Mouse (Mus musculus): ENCODE data around the gene Scfd2.
A peak's percentile ranks its signal among the peaks of the same experiment; 100 is the strongest.

Scfd2 gene

DNA sequence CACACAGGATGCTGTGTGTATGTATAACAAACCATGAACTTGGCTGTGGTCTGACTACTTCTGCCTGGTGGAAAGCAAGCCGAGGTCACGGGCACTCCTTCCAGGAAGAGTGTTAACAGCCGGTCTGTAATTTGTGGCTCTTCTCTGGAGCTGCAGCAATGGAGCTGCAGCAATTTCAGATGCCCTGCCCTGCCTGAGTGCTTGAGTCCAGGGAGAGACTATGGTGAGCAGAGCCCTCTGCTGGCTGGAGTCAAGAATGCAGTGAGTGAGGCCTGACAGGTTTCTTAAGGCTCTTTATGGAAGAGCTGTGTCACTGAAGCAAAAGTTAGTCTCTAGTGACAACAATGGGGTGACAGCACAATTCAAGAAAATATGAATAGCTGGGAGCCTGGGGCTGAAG lies 253.8 kb downstream of the Scfd2 start:
- DNase-seq (ENCODE audit: low spot score in 2 of 2) = peak; percentile 46 to 79

DNA sequence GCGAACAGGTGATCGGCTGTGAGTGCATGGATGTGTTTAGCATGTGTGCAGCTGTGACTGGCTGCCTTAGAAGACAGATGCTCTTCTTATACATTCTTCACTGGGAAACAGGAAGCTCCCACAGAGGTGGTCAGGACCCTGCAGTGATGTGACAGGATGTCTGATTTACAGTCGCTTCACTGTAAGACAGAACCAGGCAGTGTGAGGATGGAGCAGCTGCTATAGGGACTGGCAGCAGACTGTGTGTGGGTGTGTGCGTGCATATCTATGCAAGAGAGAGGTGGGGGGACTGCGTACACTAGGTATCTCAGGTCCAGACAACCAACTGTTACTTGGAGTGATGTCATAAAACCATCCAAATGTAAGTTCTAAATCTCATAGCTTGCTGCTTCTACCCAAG lies 254.3 kb downstream of the Scfd2 start:
- no peak for DNase-seq (ENCODE audit: low spot score in 2 of 2)

DNA sequence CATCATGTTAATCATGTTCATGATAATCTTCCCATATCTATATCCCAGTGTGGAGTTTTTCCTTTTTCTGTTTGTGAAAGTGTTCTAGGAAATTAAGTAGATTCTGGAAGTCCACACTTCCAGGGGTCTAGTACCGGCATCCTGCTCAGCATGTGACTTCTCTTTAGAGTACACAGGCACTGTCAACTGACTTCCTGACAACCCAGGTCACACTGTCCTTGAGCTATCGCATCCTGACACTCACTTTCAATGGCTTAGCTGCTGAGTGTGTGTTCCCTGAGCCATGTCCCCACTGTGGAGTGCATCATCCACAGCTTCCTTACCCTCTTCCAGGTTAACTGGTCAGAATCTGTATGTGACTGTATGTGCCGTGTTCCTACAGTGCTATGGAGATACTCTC lies 258.2 kb downstream of the Scfd2 start:
- DNase-seq (ENCODE audit: low spot score in 2 of 2) = no peak

DNA sequence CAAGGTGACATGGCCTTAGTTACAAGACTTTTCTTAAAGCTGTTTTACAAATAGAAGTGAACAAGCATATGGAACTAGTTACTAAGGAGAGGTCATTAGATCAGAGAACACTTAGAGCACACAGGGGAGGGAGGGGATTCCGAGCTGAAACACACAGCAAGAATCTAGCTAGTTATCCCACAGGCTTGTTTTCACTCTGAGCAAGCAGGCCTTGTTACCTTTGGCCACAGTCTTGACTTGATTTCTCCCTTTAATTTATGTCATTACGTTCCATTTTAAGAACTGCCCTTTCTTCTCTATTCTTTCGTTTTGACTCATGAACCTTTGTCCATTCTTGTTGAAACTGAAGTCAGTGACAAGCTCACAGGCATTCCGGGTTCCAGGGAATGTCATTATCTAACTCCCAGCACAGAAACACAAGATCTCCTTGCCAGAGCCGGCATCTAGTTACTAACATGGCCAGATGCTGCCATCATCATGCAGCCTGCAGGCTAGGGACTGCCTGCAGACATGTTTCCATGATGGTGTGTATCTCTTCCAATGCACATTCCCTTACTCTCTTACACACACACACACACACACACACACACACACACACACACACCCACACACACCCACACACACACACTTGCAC lies 263.7 kb downstream of the Scfd2 start:
- DNase-seq (ENCODE audit: low spot score in 2 of 2) = no peak

DNA sequence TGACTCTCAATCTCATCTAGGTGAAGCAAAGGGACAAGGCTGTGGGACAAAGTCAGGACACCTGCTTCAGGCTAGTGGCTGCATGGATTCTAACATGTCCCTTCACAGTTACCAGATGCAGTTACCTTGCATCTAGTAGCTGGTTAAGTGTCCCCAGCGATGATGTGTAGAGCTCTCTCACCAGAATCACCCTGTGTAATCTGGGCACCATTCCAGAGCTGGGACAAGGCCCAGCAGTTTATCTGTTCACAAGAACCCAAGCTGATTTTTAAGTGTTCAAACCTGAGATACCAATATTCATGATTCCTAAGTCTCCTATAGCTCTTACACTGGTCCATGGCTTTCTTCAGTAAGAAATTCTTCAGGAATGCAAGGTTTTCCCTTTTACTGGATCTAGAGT lies 264.4 kb downstream of the Scfd2 start:
- DNase-seq (ENCODE audit: low spot score in 2 of 2) = no peak

DNA sequence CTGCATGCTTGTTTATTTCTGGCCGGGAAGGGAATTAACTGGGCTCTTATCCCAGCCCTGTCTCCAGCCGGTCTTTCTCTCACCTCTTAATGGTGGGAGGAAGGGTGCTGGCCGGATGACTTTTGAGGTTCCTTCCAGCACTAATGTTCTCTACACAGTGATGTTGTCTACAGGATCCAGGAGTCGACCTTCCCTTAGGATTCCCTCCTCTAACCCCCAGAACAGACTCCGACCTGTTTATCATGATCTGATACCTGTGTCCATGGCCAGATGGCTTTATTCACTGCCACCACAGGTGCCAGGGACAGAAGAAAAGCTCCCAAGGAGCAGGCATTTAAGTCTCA lies 265.1 kb downstream of the Scfd2 start:
- no peak for DNase-seq (ENCODE audit: low spot score in 2 of 2)

DNA sequence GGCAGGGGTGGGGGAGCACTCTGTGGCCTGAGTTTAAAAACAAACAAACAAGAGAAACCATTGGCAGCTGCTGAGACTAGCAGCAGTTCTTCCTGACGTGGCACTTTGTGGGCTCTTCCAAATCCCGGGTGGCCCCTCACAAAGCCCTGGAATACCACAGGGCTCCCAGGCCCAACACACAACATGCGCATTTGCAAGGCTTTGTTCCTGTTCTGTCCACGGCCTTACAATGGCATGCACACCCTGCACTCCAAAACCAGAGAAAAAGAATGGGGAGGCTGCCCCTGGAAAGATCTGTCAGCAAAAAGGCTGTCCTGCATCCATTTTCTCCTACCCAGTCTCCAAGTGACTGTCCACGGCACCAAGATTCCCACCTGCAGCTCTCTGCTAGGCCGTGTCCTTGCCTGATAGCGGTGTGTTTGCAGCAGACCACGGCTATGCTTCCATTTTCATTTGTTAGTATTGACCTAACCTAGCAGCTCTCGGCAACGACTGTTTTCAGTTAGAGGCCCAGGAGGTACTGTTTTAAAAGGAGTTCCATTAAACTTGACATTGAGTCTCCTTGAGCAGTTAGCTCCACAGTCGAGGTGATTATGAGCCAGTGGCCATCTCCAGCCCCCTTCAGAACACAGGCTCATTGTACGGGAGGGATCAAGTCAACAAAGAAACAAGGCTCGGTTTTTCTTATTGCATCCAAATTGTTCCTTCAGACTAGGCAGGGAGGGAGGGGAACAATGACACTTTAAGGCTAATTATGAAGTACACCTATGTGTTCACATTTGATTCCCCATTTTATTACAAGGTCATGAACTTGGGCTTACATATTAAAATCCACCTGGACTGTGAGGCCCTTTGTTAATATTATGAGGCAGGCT lies 265.7 kb downstream of the Scfd2 start:
- no peak for DNase-seq (ENCODE audit: low spot score in 2 of 2)

DNA sequence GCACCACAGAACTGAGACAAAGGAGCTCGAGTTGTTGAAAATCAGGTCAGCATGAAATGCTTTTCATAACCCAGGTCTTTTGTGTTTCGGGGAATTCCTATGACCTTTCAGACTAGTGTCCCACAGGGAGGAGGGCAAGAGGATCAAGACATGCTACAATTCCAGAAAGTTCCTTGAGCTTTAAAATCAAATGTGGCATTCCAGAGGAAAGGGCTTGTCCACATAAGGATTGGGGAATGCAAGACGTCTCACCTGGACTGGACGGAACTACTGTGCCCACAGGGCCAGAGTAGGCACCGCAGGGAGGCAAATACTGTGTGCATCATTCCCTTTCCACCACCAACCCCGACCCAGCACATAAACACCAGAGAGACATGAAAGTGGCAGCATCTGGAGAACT lies 266.4 kb downstream of the Scfd2 start:
- DNase-seq (ENCODE audit: low spot score in 2 of 2) = no peak

DNA sequence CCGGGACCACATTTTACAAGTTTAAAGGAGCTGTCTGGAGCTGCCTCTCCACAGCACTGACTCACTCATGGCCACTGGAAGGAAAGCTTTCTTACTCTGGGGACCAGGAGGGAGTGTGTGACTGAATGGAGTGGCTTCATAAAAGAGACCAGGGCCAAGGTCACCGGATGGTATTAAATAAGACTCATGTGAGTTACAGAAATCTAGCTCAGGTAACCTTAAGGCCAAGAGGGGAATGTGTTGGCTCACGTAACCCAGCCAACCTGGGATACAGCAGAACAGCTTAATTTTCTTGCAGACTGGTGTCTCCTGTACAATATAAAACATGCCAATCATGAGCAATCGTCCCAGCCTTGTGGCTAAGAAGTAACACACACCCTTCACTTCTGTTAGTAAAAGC lies 267.0 kb downstream of the Scfd2 start:
- DNase-seq (ENCODE audit: low spot score in 2 of 2) = no peak

DNA sequence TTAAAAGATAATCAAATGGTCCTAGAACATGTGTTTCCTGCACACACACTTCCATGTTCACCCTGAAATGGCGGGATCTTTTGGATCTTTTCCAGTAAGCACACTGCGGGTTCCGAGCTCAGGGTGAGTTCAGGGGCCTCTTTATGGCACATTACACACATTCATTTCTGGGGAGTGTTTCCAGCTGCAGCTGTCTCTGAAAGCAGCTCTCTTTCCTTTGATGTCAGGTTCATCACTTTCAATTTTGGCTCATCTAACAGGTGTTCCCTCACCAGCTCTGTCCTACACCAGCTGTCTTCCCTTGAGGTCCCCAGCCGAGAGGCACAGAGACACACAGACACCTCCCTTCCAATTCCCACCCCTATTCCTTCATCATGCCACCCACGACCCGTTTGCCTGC lies 270.5 kb downstream of the Scfd2 start:
- no peak for DNase-seq (ENCODE audit: low spot score in 2 of 2)

DNA sequence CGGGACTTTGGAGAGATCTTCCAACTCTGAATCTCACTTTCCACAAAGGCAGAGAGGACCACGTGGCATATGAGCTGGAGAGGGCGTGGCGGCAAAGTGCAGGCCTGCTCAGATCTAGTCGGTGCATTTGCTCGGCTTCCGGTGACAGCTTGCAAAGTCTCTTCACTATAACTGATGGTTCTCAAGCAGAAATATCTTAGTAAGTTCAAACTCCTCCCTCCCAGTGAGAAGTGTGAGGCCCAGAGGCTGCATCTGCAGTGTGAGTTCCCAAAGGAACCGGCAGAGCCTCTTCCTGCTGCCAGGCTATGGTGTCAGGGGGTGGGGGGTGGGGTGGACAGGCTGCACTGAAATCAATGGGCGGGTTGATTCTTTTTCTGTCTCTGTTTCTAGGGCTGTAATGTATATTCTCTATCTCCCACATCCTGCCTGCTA lies 271.2 kb downstream of the Scfd2 start:
- peak in 1 of 2 experiments; percentile 24 for DNase-seq (ENCODE audit: low spot score in 2 of 2)

DNA sequence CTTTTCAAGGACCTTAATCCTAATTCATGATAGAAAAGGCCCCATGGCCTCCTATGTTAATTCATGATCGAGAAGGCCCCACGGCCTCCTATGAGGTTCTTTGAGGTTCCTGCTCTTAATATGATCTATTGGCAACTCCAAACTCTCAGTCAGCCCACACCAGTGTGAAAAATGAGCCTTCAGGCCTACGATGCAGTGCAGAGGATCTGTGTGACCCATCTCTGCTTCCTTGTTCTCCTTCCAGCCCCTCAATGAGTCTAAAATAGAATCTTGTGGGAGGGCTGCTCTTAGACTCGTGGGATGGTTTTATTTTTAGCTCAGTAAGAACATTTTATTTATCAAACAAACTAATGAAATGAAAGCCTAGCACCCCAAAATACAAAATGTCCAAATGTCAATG lies 274.9 kb downstream of the Scfd2 start:
- DNase-seq (ENCODE audit: low spot score in 2 of 2) = no peak

DNA sequence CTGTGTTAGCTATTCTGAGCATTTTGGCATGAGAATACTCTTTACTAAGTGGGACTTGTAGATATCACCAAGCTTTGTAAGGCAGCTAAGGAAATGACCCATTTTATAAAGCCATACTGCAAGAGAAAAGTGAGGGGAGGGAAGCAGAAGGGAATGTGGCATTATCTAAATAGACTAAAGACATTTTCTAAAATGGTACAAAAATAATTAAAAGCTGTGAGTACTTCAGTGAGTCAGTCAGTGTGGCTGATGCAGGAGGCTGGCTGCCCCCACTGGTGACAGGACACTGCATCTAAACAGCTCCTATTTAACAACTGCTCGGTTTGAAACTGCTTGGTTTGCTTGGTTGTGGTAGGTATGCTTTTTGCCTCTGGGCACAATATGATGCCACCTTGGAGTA lies 276.6 kb downstream of the Scfd2 start:
- no peak for DNase-seq (ENCODE audit: low spot score in 2 of 2)

DNA sequence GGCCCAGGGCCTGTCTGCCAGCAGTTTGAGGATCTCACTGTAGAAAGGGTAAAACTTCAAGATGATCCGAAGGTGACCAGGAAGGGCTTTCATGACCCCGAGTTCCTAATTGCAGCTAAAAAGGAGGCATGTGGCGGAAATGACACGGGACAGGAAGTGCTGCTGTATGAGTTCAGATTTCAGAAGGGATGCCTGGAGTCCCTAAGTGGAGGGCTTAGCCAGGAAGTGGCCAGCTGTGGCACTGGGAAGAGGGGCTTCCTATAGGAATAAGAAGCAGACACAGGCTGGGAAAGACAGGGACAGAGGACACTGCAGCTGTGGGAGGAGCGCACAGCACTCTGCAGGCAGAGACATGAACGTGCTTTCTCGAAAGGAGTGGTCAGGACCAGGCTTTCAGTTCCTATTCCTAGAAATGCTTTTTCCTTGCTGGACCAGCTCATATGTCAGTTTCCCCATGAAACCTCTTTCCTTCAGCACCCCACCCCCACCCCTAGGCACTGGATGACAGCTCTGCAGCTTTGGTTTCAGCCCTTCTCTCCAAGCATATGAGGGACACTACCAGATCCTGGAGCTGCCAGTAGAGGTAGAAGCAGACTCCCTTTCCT lies 277.7 kb downstream of the Scfd2 start:
- DNase-seq (ENCODE audit: low spot score in 2 of 2) = no peak

DNA sequence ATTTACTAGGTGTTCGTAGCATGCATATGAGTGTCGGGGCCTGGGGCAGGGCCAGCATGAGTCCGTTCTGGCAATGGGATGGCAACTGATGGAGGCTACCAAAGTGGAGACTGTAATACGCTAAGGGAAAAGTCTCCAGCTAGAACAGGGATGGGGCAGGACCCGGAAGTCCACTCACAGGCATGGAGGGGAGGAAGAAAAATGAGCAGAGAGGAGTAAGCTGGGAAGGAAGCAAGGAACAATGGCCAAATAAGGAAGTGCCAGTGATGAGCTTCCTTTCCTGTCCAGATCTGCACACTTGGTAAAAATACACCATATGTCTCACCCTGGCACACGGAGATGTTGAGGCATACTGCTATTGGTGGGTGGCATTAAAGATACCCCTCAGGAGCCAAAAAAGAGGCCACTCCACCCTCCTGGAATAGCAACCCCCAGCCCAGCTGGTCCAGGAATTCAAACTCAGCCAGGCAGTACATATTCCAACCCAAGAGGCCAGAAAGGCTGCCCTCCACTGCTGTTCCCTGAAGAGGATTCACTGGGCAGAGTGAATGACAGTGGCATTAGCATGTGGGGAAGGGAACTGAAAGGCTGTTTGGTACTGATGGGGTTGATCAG lies 278.8 kb downstream of the Scfd2 start:
- no peak for DNase-seq (ENCODE audit: low spot score in 2 of 2)

DNA sequence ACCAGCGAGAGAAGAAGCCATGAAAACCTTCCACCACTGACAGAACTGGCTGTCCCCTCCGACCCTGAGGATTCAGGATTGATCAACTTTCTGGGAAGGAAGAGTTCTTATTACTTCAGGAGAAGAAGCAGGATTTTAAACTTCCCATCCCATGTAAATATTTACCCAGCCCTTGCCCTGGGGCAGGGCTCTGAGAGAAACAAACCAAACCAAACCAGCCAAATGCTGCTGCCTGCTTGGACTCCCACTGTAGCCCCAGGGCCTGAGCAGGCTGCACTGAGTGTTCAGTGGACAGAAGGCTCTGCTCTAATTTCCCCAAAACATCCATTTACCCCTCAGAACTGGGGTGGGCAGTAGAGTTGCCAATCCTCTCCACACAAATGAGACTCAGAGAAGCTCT lies 280.6 kb downstream of the Scfd2 start:
- DNase-seq (ENCODE audit: low spot score in 2 of 2) = no peak

DNA sequence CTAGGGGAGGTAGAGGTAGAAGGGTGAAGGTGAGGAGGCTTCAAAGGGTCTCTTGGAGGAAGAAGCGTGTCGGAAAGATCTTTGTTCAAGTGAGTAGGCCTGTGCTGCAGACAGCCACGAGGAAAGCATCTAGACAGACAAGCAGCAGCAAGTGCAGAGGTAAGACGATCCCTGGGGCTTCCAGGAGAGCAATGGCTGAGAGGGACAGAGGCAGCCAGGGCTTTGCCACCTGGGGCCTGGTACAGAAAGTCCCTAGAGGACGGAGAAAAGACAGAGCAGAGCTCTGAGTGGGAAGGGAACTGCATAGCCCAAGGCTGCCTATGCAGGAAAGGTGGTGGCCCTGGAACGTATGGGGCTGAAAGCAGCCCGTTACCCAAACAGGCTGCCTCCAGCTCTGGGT lies 281.3 kb downstream of the Scfd2 start:
- no peak for DNase-seq (ENCODE audit: low spot score in 2 of 2)

DNA sequence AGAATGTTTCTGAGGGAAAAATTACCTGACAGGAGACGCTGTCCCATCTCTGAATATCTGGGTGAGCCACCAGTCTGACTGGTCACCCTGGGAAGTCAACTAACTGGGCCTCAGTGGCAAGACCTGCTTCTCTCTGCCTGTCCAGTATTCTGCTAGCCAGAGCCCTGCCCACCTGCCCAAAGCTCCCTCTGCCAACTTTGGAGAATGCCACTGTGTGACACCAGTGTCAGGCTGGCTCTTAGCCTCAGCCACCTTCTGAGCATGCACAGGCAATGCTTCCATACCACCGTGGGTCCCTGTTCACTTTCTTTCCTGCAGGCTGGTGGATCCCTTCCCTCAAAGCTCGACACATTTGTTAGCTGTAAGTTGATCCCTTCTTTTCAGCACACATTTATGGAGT lies 281.8 kb downstream of the Scfd2 start:
- DNase-seq (ENCODE audit: low spot score in 2 of 2) = no peak

DNA sequence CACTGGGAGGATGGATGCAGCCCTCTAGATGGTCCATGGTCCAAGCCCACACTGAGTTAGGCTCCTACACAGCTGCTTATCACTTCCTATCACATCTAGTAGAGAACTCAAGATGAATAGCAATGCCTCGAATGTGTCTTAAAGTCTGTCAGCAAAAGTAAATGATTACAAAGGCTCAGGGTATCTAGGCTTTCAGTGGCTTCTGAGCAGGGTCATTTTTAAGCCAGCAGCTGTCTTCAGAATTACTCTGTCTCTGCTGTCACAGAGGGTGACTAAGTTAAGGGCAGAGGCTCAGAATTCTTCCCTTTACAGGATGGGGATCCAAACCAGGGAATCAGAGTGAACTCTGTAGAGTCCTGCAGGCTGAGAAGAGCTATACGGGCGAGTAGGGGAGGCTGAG lies 284.6 kb downstream of the Scfd2 start:
- DNase-seq (ENCODE audit: low spot score in 2 of 2) = no peak

DNA sequence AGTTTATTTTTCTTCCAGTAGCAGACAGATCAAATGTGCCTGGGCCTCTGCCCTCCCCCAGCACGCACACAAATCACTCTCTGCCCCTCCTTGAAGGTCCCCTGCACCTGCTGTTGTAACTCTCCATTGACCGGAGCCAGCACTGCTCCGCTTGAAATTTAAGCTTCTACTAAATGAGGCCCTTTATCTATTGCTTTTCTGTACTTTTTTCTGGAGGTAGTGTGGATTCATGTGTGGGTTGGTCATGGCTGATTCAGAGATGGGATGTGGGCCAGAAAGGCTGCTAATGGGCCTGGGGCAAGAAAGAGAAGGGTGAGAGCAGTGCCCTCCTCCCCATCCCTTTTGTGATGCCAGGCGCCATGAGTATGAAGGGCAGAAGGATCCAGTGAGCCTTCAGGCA lies 285.1 kb downstream of the Scfd2 start:
- DNase-seq (ENCODE audit: low spot score in 2 of 2) = no peak

DNA sequence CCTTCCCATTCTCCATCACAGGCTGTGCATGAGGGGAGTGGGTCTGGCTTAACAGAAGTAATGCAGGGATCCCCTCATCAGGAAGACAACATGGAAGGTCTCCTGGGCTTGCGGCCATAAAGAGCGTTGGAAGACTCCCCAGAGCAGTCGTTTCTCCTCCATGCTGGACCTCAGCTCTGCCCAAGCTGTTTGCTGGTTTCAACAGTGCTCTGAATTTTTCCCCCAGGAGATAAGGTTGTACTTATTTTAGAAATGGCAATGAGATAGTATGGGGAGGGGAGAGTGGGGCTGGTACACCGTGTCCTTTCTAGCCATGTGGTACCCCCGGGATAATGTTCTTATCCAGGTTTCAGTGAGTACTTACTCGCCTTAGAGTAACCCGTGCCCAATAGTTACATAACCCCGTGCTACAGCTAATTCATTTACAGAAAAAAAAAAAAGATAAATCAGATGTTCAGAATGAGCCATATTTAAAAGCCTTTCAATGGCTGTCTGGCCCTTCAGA lies 285.9 kb downstream of the Scfd2 start:
- DNase-seq (ENCODE audit: low spot score in 2 of 2) = no peak

DNA sequence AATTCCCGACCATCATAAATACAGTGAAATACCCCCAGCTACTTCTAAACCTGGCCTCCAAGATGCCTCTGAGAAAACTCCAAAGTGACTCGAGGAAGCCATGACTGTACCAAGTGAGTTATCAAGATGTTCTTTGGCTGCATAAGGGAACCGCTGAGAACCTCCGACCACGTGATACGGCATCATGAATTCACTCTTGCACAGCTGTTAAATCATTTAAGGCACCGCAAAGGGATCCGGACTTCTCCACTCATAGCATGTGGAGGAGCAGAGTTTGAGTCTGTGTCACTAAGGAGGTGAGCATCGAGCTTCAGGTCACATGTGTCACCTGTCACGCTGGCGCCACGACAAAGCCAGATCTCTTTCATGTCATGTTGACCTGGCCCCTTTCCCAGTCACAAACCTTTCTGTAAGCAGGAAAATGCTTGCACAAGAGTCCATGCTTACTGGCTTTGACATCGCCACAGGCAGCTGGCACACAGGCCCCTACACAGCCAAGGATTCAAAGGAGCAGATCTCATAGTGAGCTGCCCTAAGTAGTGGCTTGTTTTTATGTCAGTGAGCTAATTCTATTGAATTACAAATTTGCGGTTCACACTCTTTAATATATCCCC lies 287.0 kb downstream of the Scfd2 start:
- no peak for DNase-seq (ENCODE audit: low spot score in 2 of 2)

Measured in spleen, postnatal 10 days (tissue).